Mouse (Mus musculus): Measurements from ENCODE around the gene Ccdc106. TPM values are rescaled to one million over a fixed set of nuclear protein-coding genes. Genes with fewer than 3 reads are reported as not detected.
"Not testable (repeated sequence)": the region's sequence is repeated elsewhere in the genome, so short reads cannot be mapped to it uniquely, and the experiment has no call there.

The Ccdc106 gene
- polyA plus RNA-seq, 1 experiment from 2014 or later = 5.1 TPM

DNA sequence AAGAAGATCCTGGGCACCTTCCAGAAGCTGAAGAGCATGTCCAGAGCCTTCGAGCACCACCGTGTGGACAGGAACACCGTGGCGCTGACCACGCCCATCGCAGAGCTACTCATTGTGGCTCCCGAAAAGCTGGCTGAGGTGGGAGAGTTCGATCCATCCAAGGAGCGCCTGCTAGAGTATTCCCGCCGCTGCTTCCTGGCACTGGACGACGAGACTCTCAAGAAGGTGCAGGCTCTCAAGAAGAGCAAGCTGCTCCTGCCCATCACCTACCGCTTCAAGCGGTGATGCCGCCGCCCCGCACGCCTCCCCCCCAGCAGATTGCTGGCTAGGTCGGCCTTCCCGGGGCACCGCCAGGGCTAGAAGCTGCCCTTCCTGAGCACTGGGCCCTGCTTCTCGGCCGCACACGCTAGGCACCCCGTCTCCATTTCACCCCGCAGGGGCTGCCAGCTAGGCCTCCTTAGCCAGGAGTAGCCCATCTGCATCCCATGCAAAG, 39.9 kb downstream of the Ccdc106 start:
- Histone ChIP-seq H3K9me3 (replicated peaks) (no peaks in the 10 kb centered on the region), H3K36me3 (peaks cover 8% of the 10 kb centered on the region), H3K27ac (replicated peaks) (peak overlapping the region; percentile 97), H3K4me1 (peaks cover 48% of the 10 kb centered on the region), H3K27me3 (ENCODE audit: low read depth, poor library complexity, severe bottlenecking) (peaks cover 44% of the 10 kb centered on the region), H3K4me3 (peak overlapping the region; percentile 74)
- DNase-seq (ENCODE audit: low spot score) = peak; percentile 81
- 6% methylated on average over 27 of the region's 27 CpGs for WGBS

DNA sequence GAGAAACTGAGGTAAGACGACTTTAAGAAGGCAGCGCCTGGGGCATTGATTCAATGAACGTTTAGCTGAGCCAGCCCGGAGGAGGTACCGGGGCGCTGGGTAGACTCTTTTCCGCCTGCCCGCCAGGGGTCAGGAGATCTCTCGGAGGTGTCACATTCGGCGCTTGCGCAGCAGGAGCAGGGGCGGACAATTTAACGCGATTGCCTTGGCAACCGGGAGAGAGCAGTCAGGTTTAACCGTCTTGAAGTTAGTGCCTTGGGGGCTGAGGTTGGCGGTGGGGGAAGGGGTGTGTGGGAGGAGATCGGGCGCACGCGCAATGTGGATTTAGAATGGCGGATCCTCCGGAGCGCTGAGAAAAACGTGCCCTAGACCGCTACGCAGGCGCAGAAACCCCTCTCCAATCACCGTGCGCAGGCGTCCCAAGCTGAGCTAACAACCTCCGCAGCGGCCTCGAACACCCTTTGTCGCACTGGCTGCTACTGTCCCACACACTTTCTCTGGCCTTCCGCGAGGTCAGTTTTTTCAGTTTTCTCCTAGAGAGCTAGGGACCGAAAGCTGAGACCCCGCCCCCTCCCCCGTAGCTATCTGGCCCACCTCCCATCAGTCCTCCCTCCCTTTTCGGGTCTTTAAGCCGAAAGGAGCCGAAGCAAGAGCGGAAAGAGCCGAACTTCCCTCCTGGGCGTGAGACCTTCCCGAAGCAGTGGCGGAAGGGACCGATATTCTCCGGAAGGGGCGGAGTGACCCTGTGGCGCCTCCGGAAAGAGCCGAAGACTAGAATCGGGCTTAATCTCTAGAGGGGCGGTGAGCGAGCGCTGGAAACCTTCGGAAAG, 40.8 kb downstream of the Ccdc106 start:
- Histone ChIP-seq H3K27me3 (ENCODE audit: low read depth, poor library complexity, severe bottlenecking) (peaks cover 35% of the 10 kb centered on the region), H3K27ac (replicated peaks) (peak overlapping the region; percentile 97), H3K9me3 (replicated peaks) (no peaks in the 10 kb centered on the region), H3K4me3 (peak overlapping the region; percentile 74), H3K36me3 (peaks cover 16% of the 10 kb centered on the region), H3K4me1 (peaks cover 55% of the 10 kb centered on the region)
- peak; percentile 98 for DNase-seq (ENCODE audit: low spot score)
- WGBS = under 1% methylated on average over 60 of the region's 60 CpGs

DNA sequence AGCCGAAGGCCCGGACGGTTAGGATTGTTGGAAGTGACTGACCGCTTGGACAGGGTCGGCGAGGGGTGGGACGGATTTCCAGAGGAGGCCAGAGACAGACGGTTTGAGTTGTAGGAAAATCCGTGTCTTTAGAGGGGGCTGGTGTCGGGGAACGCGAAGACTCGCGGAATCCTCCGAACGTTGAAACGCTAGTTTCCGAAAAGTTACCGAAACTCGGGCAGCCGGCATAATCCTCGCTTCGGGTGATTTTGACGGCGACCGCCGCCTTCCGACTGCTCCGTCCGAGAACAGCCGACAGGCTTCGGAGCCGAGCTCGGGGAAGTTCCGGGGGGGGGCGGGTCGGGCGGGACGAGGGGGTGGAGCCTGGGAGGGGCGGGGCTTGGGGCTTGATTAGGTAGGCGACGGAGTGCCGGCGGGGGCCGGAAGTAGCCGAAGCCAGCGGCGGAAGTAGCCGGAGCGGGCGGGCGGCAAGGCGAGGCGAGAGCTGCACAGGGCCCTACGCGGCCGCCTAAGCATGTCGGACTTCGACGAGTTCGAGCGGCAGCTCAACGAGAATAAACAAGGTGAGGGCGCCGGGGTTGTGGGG, 41.5 kb downstream of the Ccdc106 start, which contains the start of gene U2af2:
TSS of gene U2af2 (plus strand) at position 370 of the 586 bp plus-strand sequence.
- Histone ChIP-seq H3K4me1 (peaks cover 48% of the 10 kb centered on the region), H3K9me3 (replicated peaks) (no peaks in the 10 kb centered on the region), H3K27me3 (ENCODE audit: low read depth, poor library complexity, severe bottlenecking) (peaks cover 28% of the 10 kb centered on the region), H3K36me3 (peaks cover 23% of the 10 kb centered on the region), H3K4me3 (peak within 1 kb of the TSS; percentile 74), H3K27ac (replicated peaks) (peak within 1 kb of the TSS; percentile 97)
- WGBS = under 1% methylated on average over 65 of the region's 65 CpGs
- DNase-seq (ENCODE audit: low spot score) = peak; percentile 97

DNA sequence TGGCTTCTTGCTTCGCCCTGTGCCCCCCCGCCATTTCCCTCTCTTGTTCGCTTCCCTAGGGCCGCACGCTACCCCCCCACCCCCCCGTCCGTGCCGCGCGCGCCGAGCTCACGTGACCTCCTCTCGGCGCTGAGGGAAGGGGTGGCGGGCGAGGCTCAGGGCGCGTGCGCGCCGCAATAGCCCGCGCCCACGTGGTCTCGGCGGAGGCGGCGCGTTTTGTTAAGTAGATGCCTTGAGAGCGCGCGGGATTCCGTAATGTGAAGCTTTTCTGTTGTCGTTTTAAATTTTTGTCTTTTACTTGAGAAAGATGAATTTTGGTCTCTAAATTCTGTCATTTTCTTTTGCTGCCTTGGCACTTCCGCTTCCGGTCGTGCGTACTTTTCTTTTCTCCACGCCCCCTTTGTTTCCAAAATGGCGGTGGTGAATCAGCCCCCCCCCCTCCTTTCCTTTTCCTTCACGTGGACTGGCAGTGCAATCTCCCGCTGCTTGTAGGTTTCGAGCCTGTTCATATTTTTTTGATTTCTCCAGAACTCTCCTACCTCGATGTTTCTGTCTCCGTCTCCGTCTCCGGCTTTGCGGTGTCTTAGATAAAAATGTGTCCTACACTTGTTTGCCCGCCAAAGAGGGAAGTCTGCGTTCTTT, 42.1 kb downstream of the Ccdc106 start:
- H3K27ac ChIP-seq (replicated peaks) = peak overlapping the region; percentile 97
- peak overlapping the region; percentile 74 for H3K4me3 ChIP-seq
- H3K4me1 ChIP-seq = peaks cover 42% of the 10 kb centered on the region
- peaks cover 30% of the 10 kb centered on the region for H3K36me3 ChIP-seq
- under 1% methylated on average over 51 of the region's 51 CpGs for WGBS
- H3K9me3 ChIP-seq (replicated peaks) = no peaks in the 10 kb centered on the region
- H3K27me3 ChIP-seq (ENCODE audit: low read depth, poor library complexity, severe bottlenecking) = peaks cover 22% of the 10 kb centered on the region
- DNase-seq (ENCODE audit: low spot score) = peak; percentile 85

DNA sequence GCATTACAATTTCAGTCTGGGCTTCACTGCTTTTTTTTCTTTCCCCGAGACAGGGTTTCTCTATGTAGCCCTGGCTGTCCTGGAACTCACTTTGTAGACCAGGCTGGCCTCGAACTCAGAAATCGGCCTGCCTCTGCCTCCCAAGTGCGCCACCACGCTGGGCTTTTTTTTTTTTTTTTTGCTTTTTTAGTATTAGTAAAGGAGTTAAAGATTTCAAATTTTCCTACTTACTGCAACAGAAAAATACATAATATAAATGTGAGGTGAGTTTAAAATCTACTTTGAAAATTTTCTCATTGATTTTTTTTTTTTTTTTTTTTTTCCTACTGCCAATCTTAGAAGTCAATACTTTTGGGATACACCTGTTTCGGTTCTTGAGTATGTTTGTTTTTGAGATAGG, 44.5 kb downstream of the Ccdc106 start:
- Histone ChIP-seq H3K27me3 (ENCODE audit: low read depth, poor library complexity, severe bottlenecking) (no peaks in the 10 kb centered on the region), H3K4me1 (peaks cover 33% of the 10 kb centered on the region), H3K9me3 (replicated peaks) (no peaks in the 10 kb centered on the region), H3K4me3 (no peak overlapping the region), H3K36me3 (peaks cover 54% of the 10 kb centered on the region), H3K27ac (replicated peaks) (no peak overlapping the region)
- WGBS = 97% methylated on average over 6 of the region's 6 CpGs
- DNase-seq (ENCODE audit: low spot score) = no peak

DNA sequence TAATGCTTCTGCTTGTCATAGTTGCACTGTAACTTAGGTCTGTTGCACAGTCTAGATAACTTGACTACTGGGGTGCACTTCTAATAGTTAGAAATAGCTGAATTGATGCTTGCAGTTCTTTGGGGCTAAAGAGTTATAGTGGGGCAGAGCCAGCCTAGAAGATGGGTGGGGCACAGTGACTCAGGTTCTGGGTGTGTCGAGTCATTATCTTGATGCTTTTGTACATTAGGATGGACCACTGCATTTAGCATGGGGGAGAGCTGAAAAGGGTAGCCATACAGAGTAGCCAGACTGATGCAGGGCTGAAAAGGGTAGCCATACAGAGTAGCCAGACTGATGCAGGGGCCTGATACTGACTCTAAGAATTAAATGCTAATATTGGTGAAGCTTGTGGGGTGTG, 53.2 kb downstream of the Ccdc106 start:
- WGBS = 95% methylated on average over 1 of the region's 1 CpGs
- H3K4me1 ChIP-seq = no peaks in the 10 kb centered on the region
- no peak for DNase-seq (ENCODE audit: low spot score)
- peaks cover 98% of the 10 kb centered on the region for H3K36me3 ChIP-seq
- H3K4me3 ChIP-seq = no peak overlapping the region
- no peak overlapping the region for H3K27ac ChIP-seq (replicated peaks)
- H3K9me3 ChIP-seq (replicated peaks) = no peaks in the 10 kb centered on the region
- no peaks in the 10 kb centered on the region for H3K27me3 ChIP-seq (ENCODE audit: low read depth, poor library complexity, severe bottlenecking)

DNA sequence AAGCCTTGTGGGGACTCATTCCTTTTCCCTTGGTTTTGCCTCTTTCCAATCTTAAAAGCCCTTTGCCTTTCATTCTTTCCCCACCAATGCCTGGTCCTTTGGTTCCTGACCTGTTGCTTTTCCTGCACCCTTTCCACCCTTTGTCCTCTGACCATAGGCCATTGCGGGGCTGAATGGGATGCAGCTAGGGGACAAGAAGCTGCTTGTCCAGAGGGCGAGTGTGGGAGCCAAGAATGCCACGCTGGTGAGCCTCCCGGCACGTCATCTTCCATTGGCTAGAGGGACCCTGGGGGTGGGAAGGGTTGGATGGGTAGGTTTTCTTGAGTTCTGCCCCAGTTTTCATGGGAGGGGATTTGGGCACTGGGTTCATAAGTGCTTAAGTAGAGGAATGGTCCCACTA, 54.6 kb downstream of the Ccdc106 start:
- 96% methylated on average over 5 of the region's 5 CpGs for WGBS
- Histone ChIP-seq H3K36me3 (peaks cover 95% of the 10 kb centered on the region), H3K4me3 (no peak overlapping the region), H3K4me1 (0 out of 2 replicates have a peak, but pooled peaks cover 3% of the 10 kb centered on the region), H3K27me3 (ENCODE audit: low read depth, poor library complexity, severe bottlenecking) (no peaks in the 10 kb centered on the region), H3K27ac (replicated peaks) (no peak overlapping the region), H3K9me3 (replicated peaks) (no peaks in the 10 kb centered on the region)
- no peak for DNase-seq (ENCODE audit: low spot score)

DNA sequence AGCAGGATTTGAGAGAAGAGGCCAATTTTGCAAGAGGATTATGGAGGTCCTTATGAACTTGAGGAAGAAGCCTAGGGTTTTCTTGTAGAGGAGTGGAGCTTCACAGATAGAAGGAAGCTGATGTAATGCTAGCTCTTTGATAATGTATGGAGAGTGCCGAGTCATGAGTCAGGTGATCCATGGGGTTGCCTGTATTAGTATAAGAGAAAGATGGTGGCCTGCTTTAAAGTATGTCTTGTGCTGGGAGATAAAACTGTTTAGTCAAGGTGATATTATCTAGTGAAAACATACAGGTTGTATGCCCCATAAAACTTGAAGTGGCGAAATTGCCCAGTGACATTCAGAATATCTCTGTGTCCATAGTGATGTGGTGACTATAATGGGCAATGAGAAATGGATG, 56.6 kb downstream of the Ccdc106 start:
- DNase-seq (ENCODE audit: low spot score) = no peak
- Histone ChIP-seq H3K27ac (replicated peaks) (no peak overlapping the region), H3K27me3 (ENCODE audit: low read depth, poor library complexity, severe bottlenecking) (no peaks in the 10 kb centered on the region), H3K4me1 (peaks cover 16% of the 10 kb centered on the region), H3K4me3 (no peak overlapping the region), H3K36me3 (peaks cover 77% of the 10 kb centered on the region), H3K9me3 (replicated peaks) (no peaks in the 10 kb centered on the region)
- WGBS = 93% methylated on average over 2 of the region's 2 CpGs

DNA sequence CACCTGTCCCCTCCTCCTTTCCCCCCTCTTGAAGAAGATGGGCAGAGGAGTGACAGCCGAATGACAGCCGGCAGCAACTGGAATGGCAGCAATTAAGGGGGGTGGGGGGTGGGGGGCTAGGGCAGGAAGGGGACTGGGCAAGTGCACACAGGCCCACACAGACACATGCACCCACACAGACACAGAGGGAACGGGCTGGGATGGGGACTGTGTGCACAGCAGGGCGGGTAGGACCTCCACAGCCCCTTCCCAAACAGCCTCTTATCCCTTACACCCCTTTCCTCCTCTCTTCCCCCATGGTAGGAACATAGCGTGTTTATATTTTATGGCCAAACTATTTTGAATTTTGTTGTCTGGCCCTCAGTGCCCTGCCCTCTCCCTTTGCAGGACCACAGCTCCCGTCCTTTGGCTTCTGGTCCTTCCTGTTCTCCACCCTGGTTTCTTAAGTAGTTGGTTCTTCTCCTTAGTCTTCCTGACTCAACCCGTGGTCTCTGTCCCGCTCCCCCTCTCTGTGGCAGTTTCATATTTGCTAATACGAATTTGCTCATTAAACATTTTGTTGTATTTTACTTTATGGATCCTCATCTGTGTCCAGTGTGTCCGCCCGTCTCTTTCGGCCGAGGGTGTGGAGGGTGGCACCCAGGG, 59.1 kb downstream of the Ccdc106 start:
- DNase-seq (ENCODE audit: low spot score); H3K27me3 ChIP-seq (ENCODE audit: low read depth, poor library complexity, severe bottlenecking); H3K9me3 ChIP-seq (replicated peaks): not testable (repeated sequence)
- Histone ChIP-seq H3K4me1 (peaks cover 20% of the 10 kb centered on the region), H3K27ac (replicated peaks) (peak overlapping the region; percentile 93), H3K4me3 (peak overlapping the region; percentile 95), H3K36me3 (peaks cover 71% of the 10 kb centered on the region)
- 57% methylated on average over 10 of the region's 13 CpGs for WGBS

DNA sequence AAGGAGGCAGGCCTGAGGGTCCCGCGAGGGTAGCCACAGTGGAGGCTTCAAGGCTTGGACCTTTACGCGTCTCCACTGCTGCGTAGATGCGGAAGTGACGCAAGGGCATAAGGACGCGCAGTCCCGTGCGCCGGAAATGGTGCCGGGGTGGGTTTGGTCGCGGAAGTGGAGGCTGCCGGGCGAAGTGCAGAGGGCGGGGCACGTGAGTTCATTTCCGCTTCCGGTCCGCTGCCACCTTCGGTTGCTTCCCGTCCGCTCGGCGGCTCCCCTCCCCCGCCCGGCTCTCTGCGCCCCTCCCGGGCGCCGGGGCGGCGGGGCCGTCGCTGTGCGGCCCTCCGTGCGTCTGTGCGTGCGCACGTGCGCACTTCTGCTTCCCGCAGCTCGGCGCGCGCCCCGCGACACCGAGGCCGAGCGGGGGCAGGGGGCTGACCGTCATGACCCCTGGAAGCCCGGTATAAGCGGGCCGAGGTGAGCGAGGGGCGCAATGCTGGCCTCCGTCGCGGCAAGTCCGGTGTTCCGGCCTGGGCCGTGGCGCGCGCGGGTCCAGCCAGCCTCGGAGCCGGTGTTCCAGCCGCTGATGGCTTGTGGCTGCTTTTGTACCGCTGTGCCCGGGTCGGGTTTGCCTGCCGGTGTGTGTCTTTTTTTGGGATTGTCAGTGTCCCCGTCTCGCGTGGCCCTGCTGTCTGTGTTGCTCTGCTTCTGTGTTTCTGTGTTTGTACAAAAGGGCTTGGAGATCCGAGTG, 59.8 kb downstream of the Ccdc106 start, which contains the start of gene Epn1:
TSS of gene Epn1 (plus strand) at position 226 of the 742 bp plus-strand sequence.
- WGBS = under 1% methylated on average over 81 of the region's 81 CpGs
- H3K36me3 ChIP-seq = peaks cover 71% of the 10 kb centered on the region

DNA sequence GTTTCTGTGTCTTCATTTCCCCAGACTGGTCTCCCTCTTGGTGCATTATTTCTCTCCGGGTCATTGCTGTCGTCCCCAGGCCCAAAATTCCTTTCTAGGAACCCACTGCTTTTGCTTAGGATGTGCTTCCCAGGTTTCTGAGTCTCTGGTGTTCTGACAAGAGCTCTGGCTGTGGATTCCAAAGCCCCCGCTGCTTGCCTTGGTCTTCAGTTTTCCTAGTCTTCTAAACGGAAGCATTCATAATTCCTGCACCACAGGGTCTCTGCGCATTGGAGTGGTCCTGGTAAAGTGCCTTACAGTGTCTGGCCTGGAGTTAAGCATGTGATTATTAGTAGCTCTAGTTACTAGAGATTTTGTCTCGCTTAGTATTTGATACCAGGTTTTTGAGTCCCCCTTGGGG, 60.5 kb downstream of the Ccdc106 start:
- DNase-seq (ENCODE audit: low spot score) = no peak

More for the DNA sequence above, 59.8 kb downstream of the Ccdc106 start, which contains the start of gene Epn1:
- peak within 1 kb of the TSS; percentile 95 for H3K4me3 ChIP-seq
- peak; percentile 95 for DNase-seq (ENCODE audit: low spot score)
- peaks cover 20% of the 10 kb centered on the region for H3K4me1 ChIP-seq
- H3K9me3 ChIP-seq (replicated peaks) = no peaks in the 10 kb centered on the region
- H3K27me3 ChIP-seq (ENCODE audit: low read depth, poor library complexity, severe bottlenecking) = no peaks in the 10 kb centered on the region
- H3K27ac ChIP-seq (replicated peaks) = peak within 1 kb of the TSS; percentile 93

More for the DNA sequence above, 60.5 kb downstream of the Ccdc106 start:
- 26% methylated on average over 6 of the region's 6 CpGs for WGBS
- H3K27me3 ChIP-seq (ENCODE audit: low read depth, poor library complexity, severe bottlenecking) = no peaks in the 10 kb centered on the region
- peak overlapping the region; percentile 95 for H3K4me3 ChIP-seq
- H3K36me3 ChIP-seq = peaks cover 72% of the 10 kb centered on the region
- H3K27ac ChIP-seq (replicated peaks) = peak overlapping the region; percentile 93
- H3K4me1 ChIP-seq = peaks cover 20% of the 10 kb centered on the region
- no peaks in the 10 kb centered on the region for H3K9me3 ChIP-seq (replicated peaks)
